Mouse (Mus musculus) hindbrain, embryonic 14.5 days (tissue): Measurements from ENCODE around the gene Ndufv1. TPM values are rescaled to one million over a fixed set of nuclear protein-coding genes. Genes with fewer than 3 reads are reported as not detected.

Experiments
- ATAC-seq: fragments of 200-750 bp; cut with Nextera tagmentation; 2 replicates; pipeline ENCODE4 v1.8.0; 2017; ENCODE audit warnings: moderate number of reproducible peaks, mild to moderate bottlenecking, moderate TSS enrichment, moderate library complexity; ENCODE audit not compliant: low FRiP score
- DNase-seq: peaks from one replicate; pipeline ENCODE4 v3.0.0-alpha.2; 2015; ENCODE audit warnings: low spot score
- H3K27ac ChIP-seq: fragments of 300-500 bp; sonication (generic); 2 replicates; pipeline ENCODE4 v1.5.1; 2014; ENCODE audit warnings: mild to moderate bottlenecking, moderate library complexity
- H3K27me3 ChIP-seq: fragments of 300-500 bp; sonication (generic); 2 replicates; pipeline ENCODE4 v1.6.1; 2014; ENCODE audit warnings: mild to moderate bottlenecking, low read length, mixed read lengths; ENCODE audit not compliant: control insufficient read depth, insufficient read depth
- H3K36me3 ChIP-seq: fragments of 300-500 bp; sonication (generic); replicated peaks from 2 replicates; pipeline ENCODE4 v1.6.1; 2014; ENCODE audit not compliant: control insufficient read depth, insufficient read depth
- H3K4me1 ChIP-seq: fragments of 300-500 bp; sonication (generic); replicated peaks from 2 replicates; pipeline ENCODE4 v1.6.1; 2014; ENCODE audit warnings: antibody characterized with exemption, low read length, mixed read lengths; ENCODE audit not compliant: control insufficient read depth, insufficient read depth
- H3K4me2 ChIP-seq: fragments of 300-500 bp; sonication (generic); replicated peaks from 2 replicates; pipeline ENCODE4 v1.6.1; 2014; ENCODE audit warnings: mild to moderate bottlenecking, moderate library complexity
- H3K4me3 ChIP-seq: fragments of 300-500 bp; sonication (generic); replicated peaks from 2 replicates; pipeline ENCODE4 v1.5.1; 2014; ENCODE audit warnings: mild to moderate bottlenecking, low read length
- H3K9ac ChIP-seq: fragments of 300-500 bp; sonication (generic); 2 replicates; pipeline ENCODE4 v1.6.1; 2014
- H3K9me3 ChIP-seq: fragments of 300-500 bp; sonication (generic); 2 replicates; pipeline ENCODE4 v1.6.1; 2016; ENCODE audit warnings: low read length; ENCODE audit not compliant: control insufficient read depth
- WGBS: fragments of 180-500 bp; shearing (Covaris S2); extraction: QIAGEN DNeasy Blood & Tissue Kit; methylation state at CpG from one replicate; pipeline ENCODE4 v1.1.7; 2014; 5-methylcytosine and 5-hydroxymethylcytosine counted together
- polyA plus RNA-seq: library from polyadenylated mRNA; unstranded; fragments of >200 nt; fragmentation: Nextera tagmentation; extraction: Ambion mirVana; gene quantifications from 2 replicates; pipeline ENCODE4 v1.2.1, GENCODE M21; 2014

The Ndufv1 gene
- polyA plus RNA-seq, 1 experiment from 2014 or later: 242 TPM

- peak overlapping the region; percentile 72; the same call in 1 of the 2 replicates for H3K4me2 ChIP-seq
- no peak overlapping the region for H3K9ac ChIP-seq
Observed at GRCm38 (mm10) chr19:3999121-3999730, 13.4 kb downstream of the Ndufv1 start.

GRCm38 (mm10) chr19:3998335-3998734, 14.3 kb downstream of the Ndufv1 start:
- Histone ChIP-seq H3K27ac (no peak overlapping the region), H3K4me1 (peaks cover 6% of the 10 kb centered on the region), H3K4me2 (no peak overlapping the region), H3K9me3 (no peaks in the 10 kb centered on the region), H3K9ac (no peak overlapping the region), H3K27me3 (no peaks in the 10 kb centered on the region), H3K4me3 (no peak overlapping the region), H3K36me3 (no peaks in the 10 kb centered on the region)
- DNase-seq: no peak
- ATAC-seq: no peak
- 81% methylated on average over 8 of the region's 8 CpGs for WGBS

More at GRCm38 (mm10) chr19:3999121-3999730, 13.4 kb downstream of the Ndufv1 start:
- Histone ChIP-seq H3K36me3 (no peaks in the 10 kb centered on the region), H3K27me3 (no peaks in the 10 kb centered on the region), H3K27ac (no peak overlapping the region), H3K9me3 (no peaks in the 10 kb centered on the region), H3K4me1 (peaks cover 6% of the 10 kb centered on the region), H3K4me3 (no peak overlapping the region; the same call in 1 of the 2 replicates)
- ATAC-seq (no peak), DNase-seq (no peak)
- 86% methylated on average over 9 of the region's 9 CpGs for WGBS

- no peak overlapping the region for H3K9ac ChIP-seq
- H3K4me3 ChIP-seq: no peak overlapping the region
- H3K27ac ChIP-seq: no peak overlapping the region
- H3K4me2 ChIP-seq: no peak overlapping the region
- H3K36me3 ChIP-seq: no peaks in the 10 kb centered on the region
- no peak for DNase-seq
- H3K4me1 ChIP-seq: peaks cover 6% of the 10 kb centered on the region
- H3K9me3 ChIP-seq: no peaks in the 10 kb centered on the region
- WGBS: 71% methylated on average over 8 of the region's 8 CpGs
- no peaks in the 10 kb centered on the region for H3K27me3 ChIP-seq
- no peak for ATAC-seq
Observed at GRCm38 (mm10) chr19:3997231-3997630, 15.4 kb downstream of the Ndufv1 start.

- H3K27ac ChIP-seq: no peak overlapping the region
- DNase-seq (no peak), ATAC-seq (no peak)
- H3K9me3 ChIP-seq: no peaks in the 10 kb centered on the region
- H3K36me3 ChIP-seq: no peaks in the 10 kb centered on the region
- H3K4me3 ChIP-seq: no peak overlapping the region
- H3K9ac ChIP-seq: no peak overlapping the region
- H3K27me3 ChIP-seq: no peaks in the 10 kb centered on the region
- no peak overlapping the region for H3K4me2 ChIP-seq
- WGBS: 80% methylated on average over 8 of the region's 8 CpGs
- peaks cover 6% of the 10 kb centered on the region for H3K4me1 ChIP-seq
Observed at GRCm38 (mm10) chr19:3996747-3997146, 15.9 kb downstream of the Ndufv1 start.

DNA sequence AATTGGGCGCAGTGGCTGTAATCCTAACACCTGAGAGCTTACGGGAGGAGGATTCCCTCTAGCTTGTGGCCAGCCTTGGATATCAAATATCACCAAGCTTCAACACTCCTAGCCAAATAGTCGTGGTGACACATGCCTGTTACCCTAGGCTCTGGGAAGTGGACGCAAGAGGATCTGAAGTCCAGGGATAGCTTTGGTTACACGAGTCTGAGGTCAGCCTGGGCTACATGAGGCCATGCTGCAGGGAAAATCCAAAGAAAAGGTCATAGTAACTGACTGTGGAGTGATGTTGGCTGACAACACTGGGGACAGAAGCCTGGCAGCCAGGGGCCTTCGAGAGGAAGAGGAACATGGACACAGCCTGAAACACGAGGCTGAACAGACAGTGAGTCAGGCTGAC, 16.5 kb downstream of the Ndufv1 start:
- DNase-seq (no peak), ATAC-seq (no peak)
- WGBS: 74% methylated on average over 7 of the region's 7 CpGs
- Histone ChIP-seq H3K27me3 (no peaks in the 10 kb centered on the region), H3K9ac (no peak overlapping the region), H3K27ac (no peak overlapping the region), H3K36me3 (no peaks in the 10 kb centered on the region), H3K4me2 (no peak overlapping the region), H3K9me3 (no peaks in the 10 kb centered on the region), H3K4me3 (no peak overlapping the region), H3K4me1 (peaks cover 4% of the 10 kb centered on the region)

DNA sequence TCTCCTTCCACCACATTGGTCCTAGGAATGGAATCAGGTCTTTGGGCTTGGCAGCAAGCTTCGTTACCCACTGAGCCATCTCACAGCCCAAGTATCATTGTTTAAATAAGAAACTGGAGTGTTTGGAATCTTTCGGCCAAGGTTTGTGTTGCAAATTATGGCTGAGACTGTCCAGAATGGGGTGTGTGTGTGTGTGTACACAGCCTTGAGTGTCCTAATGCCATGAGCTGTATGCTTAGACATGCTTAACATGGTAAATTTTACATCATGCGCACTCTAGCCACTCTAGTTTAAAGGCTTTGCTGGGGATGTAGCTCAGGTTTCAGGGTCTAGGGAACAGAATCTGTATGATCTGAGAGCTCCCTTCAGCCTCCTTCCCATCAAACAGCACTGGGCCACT, 17.1 kb downstream of the Ndufv1 start:
- WGBS: 93% methylated on average over 3 of the region's 3 CpGs
- H3K9ac ChIP-seq: no peak overlapping the region
- no peak overlapping the region for H3K4me3 ChIP-seq
- no peaks in the 10 kb centered on the region for H3K27me3 ChIP-seq
- H3K4me2 ChIP-seq: no peak overlapping the region
- DNase-seq (no peak), ATAC-seq (no peak)
- H3K4me1 ChIP-seq: no peaks in the 10 kb centered on the region; the same call in 1 of the 2 replicates
- H3K9me3 ChIP-seq: no peaks in the 10 kb centered on the region
- no peaks in the 10 kb centered on the region for H3K36me3 ChIP-seq
- H3K27ac ChIP-seq: no peak overlapping the region

- DNase-seq (no peak), ATAC-seq (no peak)
- H3K36me3 ChIP-seq: no peaks in the 10 kb centered on the region
Observed at GRCm38 (mm10) chr19:3994932-3995331, 17.7 kb downstream of the Ndufv1 start.

DNA sequence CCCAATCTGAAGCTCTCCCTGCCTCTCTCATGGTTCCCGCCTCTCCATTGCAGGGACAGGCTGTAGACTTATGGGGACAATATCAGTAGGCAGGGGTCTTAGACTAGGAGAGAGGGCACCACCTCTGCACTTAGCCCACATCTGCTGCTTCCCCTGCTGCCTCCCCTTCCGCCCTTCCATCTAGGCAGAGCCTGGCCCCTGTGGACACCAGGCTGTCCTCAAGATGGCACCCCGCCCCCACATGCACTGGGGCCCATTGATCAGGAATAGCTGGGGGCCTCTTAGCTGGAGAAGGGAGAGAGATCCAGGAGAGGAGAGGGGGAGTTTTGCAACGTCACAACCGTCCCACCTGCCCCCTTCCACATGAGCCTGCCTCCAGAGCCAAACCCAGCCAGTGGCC, 20.2 kb downstream of the Ndufv1 start, which contains the start of gene Tbx10:
TSS of gene Tbx10 (plus strand) at position 337 of the 400 bp plus-strand sequence.
- DNase-seq (no peak), ATAC-seq (no peak)
- H3K27me3 ChIP-seq: no peaks in the 10 kb centered on the region
- no peak within 1 kb of the TSS for H3K9ac ChIP-seq
- no peak within 1 kb of the TSS for H3K4me2 ChIP-seq
- no peak within 1 kb of the TSS for H3K4me3 ChIP-seq
- no peak within 1 kb of the TSS for H3K27ac ChIP-seq
- 53% methylated on average over 5 of the region's 5 CpGs for WGBS
- H3K4me1 ChIP-seq: no peaks in the 10 kb centered on the region
- no peaks in the 10 kb centered on the region for H3K9me3 ChIP-seq
- H3K36me3 ChIP-seq: no peaks in the 10 kb centered on the region

More at GRCm38 (mm10) chr19:3994932-3995331, 17.7 kb downstream of the Ndufv1 start:
- Histone ChIP-seq H3K9ac (no peak overlapping the region), H3K27ac (no peak overlapping the region), H3K9me3 (no peaks in the 10 kb centered on the region), H3K4me1 (no peaks in the 10 kb centered on the region; the same call in 1 of the 2 replicates), H3K4me3 (no peak overlapping the region), H3K4me2 (no peak overlapping the region), H3K27me3 (no peaks in the 10 kb centered on the region)
- 72% methylated on average over 6 of the region's 6 CpGs for WGBS

DNA sequence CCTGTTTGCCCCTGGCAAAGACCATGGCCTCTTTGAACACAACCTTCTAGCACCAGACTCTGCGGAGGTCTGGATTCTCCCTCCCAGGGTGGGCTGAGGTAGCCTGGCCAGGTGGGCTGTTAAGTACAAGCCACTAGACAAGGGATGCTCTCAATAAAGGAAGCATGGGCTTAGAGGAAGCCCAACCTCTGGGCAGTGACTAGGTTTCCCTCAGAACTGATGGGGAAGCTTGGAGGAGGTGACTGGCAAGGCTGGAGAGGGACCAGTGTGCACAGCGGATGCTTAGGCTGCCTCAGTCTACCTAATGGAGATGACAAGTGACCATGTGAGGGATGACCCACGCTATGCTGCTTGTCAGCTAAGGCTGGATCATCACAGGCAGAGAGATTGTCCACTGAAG, 20.6 kb downstream of the Ndufv1 start:
- Histone ChIP-seq H3K27ac (no peak overlapping the region), H3K9ac (no peak overlapping the region), H3K4me1 (no peaks in the 10 kb centered on the region), H3K4me3 (no peak overlapping the region), H3K27me3 (no peaks in the 10 kb centered on the region), H3K36me3 (no peaks in the 10 kb centered on the region), H3K4me2 (no peak overlapping the region), H3K9me3 (no peaks in the 10 kb centered on the region)
- ATAC-seq (no peak), DNase-seq (no peak)
- 86% methylated on average over 3 of the region's 3 CpGs for WGBS

- no peak for DNase-seq
- H3K4me2 ChIP-seq: no peak overlapping the region
- 95% methylated on average over 3 of the region's 3 CpGs for WGBS
- H3K4me1 ChIP-seq: 0 out of 2 replicates have a peak, but pooled peaks cover under 1% of the 10 kb centered on the region
- ATAC-seq: no peak
- H3K4me3 ChIP-seq: no peak overlapping the region
- H3K9me3 ChIP-seq: no peaks in the 10 kb centered on the region
- H3K36me3 ChIP-seq: no peaks in the 10 kb centered on the region
- no peaks in the 10 kb centered on the region for H3K27me3 ChIP-seq
- no peak overlapping the region for H3K27ac ChIP-seq
- H3K9ac ChIP-seq: no peak overlapping the region
Observed at GRCm38 (mm10) chr19:3991562-3991961, 21.0 kb downstream of the Ndufv1 start.
